Mouse (Mus musculus): ENCODE results near the gene Zfp941. TPM values are rescaled to one million over a fixed set of nuclear protein-coding genes. Genes with fewer than 3 reads are reported as not detected.
"Not testable (repeated sequence)": the region's sequence is repeated elsewhere in the genome, so short reads cannot be mapped to it uniquely, and the experiment has no call there.

Gene Zfp941
- polyA plus RNA-seq, 1 experiment, result 22.4 TPM

DNA sequence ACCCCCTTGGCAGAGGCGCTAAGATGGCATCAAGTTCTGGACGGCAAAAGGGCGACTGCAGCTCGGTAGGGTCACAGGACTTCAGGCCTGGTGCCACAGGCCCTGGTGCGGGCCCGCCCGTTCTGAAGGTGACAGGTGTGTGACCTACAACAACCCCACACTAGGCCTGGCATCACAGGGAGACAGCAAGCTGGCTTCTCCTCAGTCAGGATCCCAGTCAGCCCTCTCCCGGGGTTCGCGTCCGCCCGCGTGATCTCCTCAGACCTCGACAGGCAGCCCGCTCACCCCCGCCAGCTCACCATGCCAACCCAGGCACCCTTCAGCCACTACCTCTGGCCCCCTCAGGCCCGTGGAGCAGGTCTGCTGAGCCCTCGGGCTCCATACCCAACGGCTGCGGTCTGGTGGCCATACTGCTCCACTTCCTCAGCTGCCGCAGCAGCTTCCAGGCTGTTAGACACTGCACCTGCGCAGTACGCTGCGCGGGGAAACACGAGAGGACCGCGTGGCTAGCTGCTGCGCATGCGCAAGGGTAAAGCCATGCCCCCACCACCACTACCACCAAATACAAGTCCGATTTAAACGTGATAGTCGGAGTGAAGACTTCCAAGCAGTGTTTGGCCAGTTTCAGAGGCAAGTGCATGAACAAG is 34.4 kb downstream of the Zfp941 start, which contains the start of gene Syce1:
TSS of gene Syce1 (minus strand) at position 447 of the 647 bp plus-strand sequence.
- no peak for DNase-seq (ENCODE audit: extremely low spot score in 1 of 2, low spot score in 1 of 2)

DNA sequence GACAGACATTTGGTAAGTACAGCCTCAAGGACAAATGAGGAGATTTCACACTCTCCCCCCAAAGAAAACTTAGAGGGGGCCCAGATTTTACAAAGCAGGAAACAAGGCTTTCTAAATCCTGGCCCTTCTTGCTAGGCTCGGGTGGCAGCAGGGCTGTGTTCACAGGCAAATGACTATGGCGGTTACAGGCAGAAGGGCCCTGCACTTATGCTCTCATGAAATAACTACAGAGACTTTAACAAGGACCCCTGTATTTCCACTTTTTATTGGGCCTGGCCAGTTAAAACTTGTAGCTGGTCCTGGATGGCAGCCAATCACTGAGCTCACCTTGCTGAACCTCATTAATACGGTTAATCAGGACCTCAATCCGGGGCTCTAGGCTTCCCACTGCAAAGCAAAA is 41.4 kb downstream of the Zfp941 start:
- DNase-seq (ENCODE audit: extremely low spot score in 1 of 2, low spot score in 1 of 2), result no peak

DNA sequence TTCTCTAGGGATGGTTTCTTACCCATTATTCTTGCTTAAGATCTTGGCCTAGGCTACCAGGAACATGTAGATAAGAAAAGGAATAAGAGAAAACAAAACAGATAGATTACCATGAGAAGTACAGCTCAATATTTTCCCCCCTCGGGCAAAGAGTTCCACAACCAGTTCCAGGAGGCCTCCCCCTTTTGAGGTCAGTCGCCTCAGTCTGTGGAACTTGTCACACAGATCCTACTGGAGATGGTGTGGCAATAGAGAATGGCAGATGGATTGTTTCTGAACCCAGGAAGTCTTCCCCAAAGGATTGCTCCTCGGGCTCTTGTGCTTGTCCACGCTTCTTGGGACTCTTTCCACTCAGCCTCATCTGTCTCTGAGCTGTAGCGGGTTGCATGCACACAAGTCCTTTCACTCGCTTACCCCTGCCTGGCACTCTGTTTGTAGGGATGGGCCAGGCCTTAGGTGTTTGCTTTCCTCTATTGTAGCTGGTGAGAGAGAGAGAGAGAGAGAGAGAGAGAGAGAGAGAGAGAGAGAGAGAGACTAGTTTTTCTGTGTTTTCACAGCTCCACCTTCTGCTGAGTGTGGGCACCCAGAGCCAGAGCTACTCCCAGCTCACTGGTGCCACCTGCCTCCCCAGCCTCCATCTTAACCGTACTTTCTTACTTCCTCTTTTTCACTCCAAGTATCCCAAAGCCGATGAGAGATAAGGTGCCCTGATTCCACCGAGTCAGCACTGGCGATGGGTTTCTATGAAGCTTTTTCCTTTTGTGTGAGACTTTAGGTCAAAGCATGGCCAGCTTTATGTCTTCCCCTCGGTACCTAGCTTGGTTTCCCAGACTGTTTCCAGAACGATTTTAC is 55.9 kb downstream of the Zfp941 start:
- no peak for DNase-seq (ENCODE audit: extremely low spot score in 1 of 2, low spot score in 1 of 2)

DNA sequence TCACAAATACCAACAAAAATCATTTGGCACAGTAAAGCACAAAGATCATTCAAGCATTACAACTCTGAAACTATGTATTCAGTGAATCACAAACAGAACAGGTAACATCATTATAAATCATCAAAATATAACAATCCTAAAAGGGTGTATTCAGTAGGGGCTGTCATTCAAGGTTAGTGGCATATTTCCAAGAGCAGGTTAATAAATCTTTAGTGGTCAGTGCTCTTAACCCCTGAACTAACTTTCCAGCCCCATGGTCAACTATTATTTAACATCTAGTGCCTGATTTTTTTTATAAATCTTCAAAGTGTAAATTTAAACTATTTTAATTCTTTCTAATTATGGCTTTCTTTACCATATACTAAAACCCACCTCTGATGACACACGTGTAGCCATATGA is 56.6 kb downstream of the Zfp941 start:
- DNase-seq (ENCODE audit: extremely low spot score in 1 of 2, low spot score in 1 of 2), result not testable (repeated sequence)

DNA sequence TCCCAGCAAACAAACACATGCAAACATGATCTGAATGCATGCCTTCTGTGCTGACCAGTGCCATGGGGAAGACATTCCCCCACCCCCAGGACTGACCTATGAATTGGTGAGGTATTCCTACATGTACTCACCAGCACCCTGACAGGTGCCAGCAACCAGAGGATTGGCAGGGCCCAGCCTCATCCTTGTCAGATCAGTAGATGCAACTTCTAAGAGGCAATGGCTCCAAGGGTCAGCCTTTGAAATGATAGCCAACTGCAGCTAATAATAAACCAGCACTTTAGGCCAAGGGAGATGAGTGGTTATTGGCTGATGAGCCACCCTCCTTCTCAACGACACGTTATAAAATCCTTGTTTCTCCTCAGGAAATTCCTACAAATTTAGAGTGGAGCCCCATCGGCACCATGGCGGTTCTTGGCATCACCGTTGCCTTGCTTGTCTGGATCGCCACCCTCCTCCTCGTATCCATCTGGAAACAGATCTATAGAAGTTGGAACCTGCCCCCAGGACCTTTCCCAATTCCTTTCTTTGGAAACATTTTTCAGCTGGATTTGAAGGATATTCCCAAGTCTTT is 58.4 kb downstream of the Zfp941 start, which contains the start of gene Cyp2e1:
TSS of gene Cyp2e1 (plus strand) at position 293 of the 574 bp plus-strand sequence.
- no peak for DNase-seq (ENCODE audit: extremely low spot score in 1 of 2, low spot score in 1 of 2)

DNA sequence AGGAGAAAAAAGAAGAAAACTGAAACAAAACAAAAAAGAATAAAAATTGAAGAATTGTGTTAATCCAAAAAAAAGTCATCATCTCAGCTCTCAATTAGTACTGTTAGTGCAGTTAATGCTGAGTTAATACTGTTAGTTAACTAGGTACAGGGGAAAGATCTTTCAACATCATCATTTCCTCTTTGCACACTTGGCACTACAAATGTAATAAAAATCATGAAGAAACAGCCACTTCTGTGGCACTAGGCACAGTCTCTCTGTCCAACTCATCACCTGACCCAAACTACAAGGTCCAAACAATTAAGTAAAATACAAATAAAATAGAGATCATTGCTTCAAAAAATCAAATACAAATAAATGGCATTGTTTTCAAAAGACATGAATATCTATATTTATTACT is 61.3 kb downstream of the Zfp941 start:
- DNase-seq (ENCODE audit: extremely low spot score in 1 of 2, low spot score in 1 of 2), result no peak

Other genes with a start within 250 kb of the Zfp941 start
- 0.02 TPM in 1 of 2 replicates, not detected in the other for gene Olfr46, start 220.9 kb downstream of the Zfp941 start, polyA plus RNA-seq (2012; rRNA removed)
- 0.10 and 0.11 TPM in 2 replicates for gene Olfr61, start 193.2 kb downstream of the Zfp941 start, polyA plus RNA-seq (2012; rRNA removed)
- gene Olfr53, start 175.7 kb downstream of the Zfp941 start, polyA plus RNA-seq (2012; rRNA removed), result 0.19 TPM in 1 of 2 replicates, not detected in the other
- 0.04 and 0.21 TPM in 2 replicates for gene Olfr539, start 162.2 kb downstream of the Zfp941 start, polyA plus RNA-seq (2012; rRNA removed)
- 0.06 TPM in 1 of 2 replicates, not detected in the other for gene Olfr45, start 140.2 kb downstream of the Zfp941 start, polyA plus RNA-seq (2012; rRNA removed)
- gene Olfr541, start 124.9 kb downstream of the Zfp941 start, polyA plus RNA-seq (2012; rRNA removed), result 0.08 TPM in 1 of 2 replicates, not detected in the other
- gene Cyp2e1, start 58.4 kb downstream of the Zfp941 start, polyA plus RNA-seq (2012; rRNA removed), result 0.32 and 0.95 TPM in 2 replicates
- gene Syce1, start 34.3 kb downstream of the Zfp941 start, polyA plus RNA-seq (2012; rRNA removed), result 0.50 and 0.66 TPM in 2 replicates
- gene Urah, start 12.8 kb upstream of the Zfp941 start, polyA plus RNA-seq (2012; rRNA removed), result 0.78 and 1.4 TPM in 2 replicates
- 1.4 and 6.3 TPM in 2 replicates for gene Scgb1c1, start 23.4 kb upstream of the Zfp941 start, polyA plus RNA-seq (2012; rRNA removed)
- gene Odf3, start 25.6 kb upstream of the Zfp941 start, polyA plus RNA-seq (2012; rRNA removed), result 0.26 and 0.36 TPM in 2 replicates
- gene Gm45785, start 34.2 kb upstream of the Zfp941 start, polyA plus RNA-seq (2012; rRNA removed), result 0.13 and 0.16 TPM in 2 replicates
- gene Ric8a, start 34.8 kb upstream of the Zfp941 start, polyA plus RNA-seq (2012; rRNA removed), result 68.7 and 84.4 TPM in 2 replicates
- gene Bet1l, start 35.4 kb upstream of the Zfp941 start, polyA plus RNA-seq (2012; rRNA removed), result 31.9 and 32.3 TPM in 2 replicates
- 92.8 and 99.7 TPM in 2 replicates for gene Psmd13, start 59.8 kb upstream of the Zfp941 start, polyA plus RNA-seq (2012; rRNA removed)
- gene Sirt3, start 60.1 kb upstream of the Zfp941 start, polyA plus RNA-seq (2012; rRNA removed), result 116 and 137 TPM in 2 replicates
- gene Cox8b, start 78.3 kb upstream of the Zfp941 start, polyA plus RNA-seq (2012; rRNA removed), result 0.57 and 0.76 TPM in 2 replicates
- gene Nlrp6, start 98.7 kb upstream of the Zfp941 start, polyA plus RNA-seq (2012; rRNA removed), result 0.17 and 0.18 TPM in 2 replicates
- 6.9 and 7.1 TPM in 2 replicates for gene Pgghg, start 119.2 kb upstream of the Zfp941 start, polyA plus RNA-seq (2012; rRNA removed)
- gene Ifitm5, start 128.1 kb upstream of the Zfp941 start, polyA plus RNA-seq (2012; rRNA removed), result 0.15 TPM in 1 of 2 replicates, not detected in the other
- gene Gm45717, start 133.8 kb upstream of the Zfp941 start, polyA plus RNA-seq (2012; rRNA removed), result not detected in 2 replicates
- gene Ifitm2, start 133.8 kb upstream of the Zfp941 start, polyA plus RNA-seq (2012; rRNA removed), result 46.6 and 48.9 TPM in 2 replicates
- gene Ifitm1, start 145.0 kb upstream of the Zfp941 start, polyA plus RNA-seq (2012; rRNA removed), result 28.8 and 33.2 TPM in 2 replicates
- gene Ifitm3, start 188.6 kb upstream of the Zfp941 start, polyA plus RNA-seq (2012; rRNA removed), result 72.6 and 82.1 TPM in 2 replicates
- gene Ifitm6, start 195.7 kb upstream of the Zfp941 start, polyA plus RNA-seq (2012; rRNA removed), result 0.86 and 1.0 TPM in 2 replicates
- not detected in 2 replicates for gene Gm17387, start 207.0 kb upstream of the Zfp941 start, polyA plus RNA-seq (2012; rRNA removed)
- 99.1 and 103 TPM in 2 replicates for gene B4galnt4, start 238.9 kb upstream of the Zfp941 start, polyA plus RNA-seq (2012; rRNA removed)

Data from frontal cortex, adult 2 months (tissue).